Mouse (Mus musculus) kidney, adult 2 months (tissue): ENCODE results near the gene Lamb1.

Experiments
- CTCF ChIP-seq: fragments of 200-500 bp; conservative IDR thresholded peaks from 2 replicates; pipeline ENCODE4 v1.5.1; 2011; ENCODE audit warnings: low read depth, mild to moderate bottlenecking, control low read depth, low read length, moderate library complexity, mixed read lengths; ENCODE audit not compliant: insufficient read depth, insufficient read length
- POLR2A ChIP-seq: fragments of 200-500 bp; IDR thresholded peaks from one replicate; pipeline ENCODE4 v1.6.1; 2011; ENCODE audit warnings: low read depth, low read length, control low read depth

DNA sequence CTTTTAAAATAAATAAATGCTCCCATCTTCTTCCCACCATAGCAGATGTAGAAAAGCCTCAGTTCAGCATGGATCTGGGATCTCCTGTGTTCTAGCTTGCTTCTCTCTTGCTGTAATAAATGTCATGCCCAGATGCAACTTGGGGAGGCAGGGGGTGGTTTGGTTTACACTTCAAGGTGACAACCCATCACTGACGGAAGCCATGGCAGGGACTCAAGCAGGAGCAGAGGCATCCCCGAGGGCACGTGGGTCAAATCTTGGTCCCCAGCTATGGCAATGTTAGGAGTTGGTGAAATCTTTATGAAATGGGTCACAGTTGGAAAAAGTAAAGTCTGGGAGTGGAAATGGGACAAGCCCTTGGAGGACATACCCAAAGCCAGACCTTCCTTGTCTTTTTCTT is 20.3 kb upstream of the Lamb1 start:
- TF ChIP-seq POLR2A (no peak), CTCF (no peak)
